Mouse (Mus musculus) midbrain, embryonic 15.5 days (tissue): Measurements from ENCODE around the gene Btnl2. TPM values are rescaled to one million over a fixed set of nuclear protein-coding genes. Genes with fewer than 3 reads are reported as not detected.

ENCODE experiments used
- ATAC-seq: fragments of 200-750 bp; cut with Nextera tagmentation; replicated peaks from 2 replicates; pipeline ENCODE4 v1.8.0; 2017; ENCODE audit warnings: moderate TSS enrichment
- H3K27ac ChIP-seq: fragments of 300-500 bp; sonication (generic); 2 replicates; pipeline ENCODE4 v1.5.1; 2015; ENCODE audit warnings: mild to moderate bottlenecking, inconsistent platforms
- H3K27me3 ChIP-seq: fragments of 300-500 bp; sonication (generic); replicated peaks from 2 replicates; pipeline ENCODE4 v1.6.1; 2015; ENCODE audit warnings: inconsistent platforms
- H3K36me3 ChIP-seq: fragments of 300-500 bp; sonication (generic); replicated peaks from 2 replicates; pipeline ENCODE4 v1.6.1; 2015; ENCODE audit warnings: inconsistent platforms
- H3K4me1 ChIP-seq: fragments of 300-500 bp; sonication (generic); 2 replicates; pipeline ENCODE4 v1.6.1; 2015; ENCODE audit warnings: inconsistent platforms
- H3K4me2 ChIP-seq: fragments of 300-500 bp; sonication (generic); 2 replicates; pipeline ENCODE4 v1.6.1; 2015; ENCODE audit warnings: inconsistent platforms, mild to moderate bottlenecking, moderate library complexity
- H3K4me3 ChIP-seq: fragments of 300-500 bp; sonication (generic); 2 replicates; pipeline ENCODE4 v1.5.1; 2015; ENCODE audit warnings: mild to moderate bottlenecking, inconsistent platforms
- H3K9ac ChIP-seq: fragments of 300-500 bp; sonication (generic); 2 replicates; pipeline ENCODE4 v1.6.1; 2015; ENCODE audit warnings: mild to moderate bottlenecking, inconsistent platforms
- H3K9me3 ChIP-seq: fragments of 300-500 bp; sonication (generic); 2 replicates; pipeline ENCODE4 v1.6.1; 2016; ENCODE audit warnings: inconsistent platforms
- WGBS: fragments of 180-500 bp; shearing (Covaris S2); methylation state at CpG from one replicate; pipeline ENCODE4 v1.1.7; 2015; ENCODE audit warnings: mixed read lengths; 5-methylcytosine and 5-hydroxymethylcytosine counted together
- polyA plus RNA-seq: library from polyadenylated mRNA; unstranded; fragments of >200 nt; fragmentation: Nextera tagmentation; extraction: Ambion mirVana; gene quantifications from 2 replicates; pipeline ENCODE4 v1.2.1, GENCODE M21; 2015

The Btnl2 gene
- polyA plus RNA-seq, 1 experiment from 2014 or later = not detected

DNA sequence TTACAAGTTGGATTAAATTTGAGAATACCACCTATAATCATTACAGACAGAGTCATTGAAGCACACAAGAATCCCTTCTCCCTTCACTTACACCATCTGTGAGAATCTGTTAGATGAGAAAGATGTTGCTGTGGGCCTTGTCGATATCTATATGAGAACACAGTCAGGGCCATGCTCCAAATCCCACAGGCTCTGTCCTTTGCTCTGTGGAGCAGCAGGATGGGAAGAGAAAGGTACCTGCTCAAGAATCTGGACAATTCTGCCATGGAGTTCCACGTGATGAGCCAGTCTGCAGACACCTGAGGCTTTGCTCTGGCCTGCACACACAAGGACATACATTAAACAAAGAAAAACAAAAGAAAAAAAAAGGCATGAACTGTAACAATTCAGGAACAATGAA, 37.9 kb upstream of the Btnl2 start:
- ATAC-seq = no peak
- H3K4me2 ChIP-seq = no peak overlapping the region
- no peaks in the 10 kb centered on the region for H3K9me3 ChIP-seq
- no peaks in the 10 kb centered on the region for H3K36me3 ChIP-seq
- no peaks in the 10 kb centered on the region for H3K27me3 ChIP-seq
- WGBS = 77% methylated on average over 2 of the region's 2 CpGs
- H3K4me3 ChIP-seq = no peak overlapping the region
- H3K27ac ChIP-seq = no peak overlapping the region
- no peaks in the 10 kb centered on the region for H3K4me1 ChIP-seq
- H3K9ac ChIP-seq = no peak overlapping the region

DNA sequence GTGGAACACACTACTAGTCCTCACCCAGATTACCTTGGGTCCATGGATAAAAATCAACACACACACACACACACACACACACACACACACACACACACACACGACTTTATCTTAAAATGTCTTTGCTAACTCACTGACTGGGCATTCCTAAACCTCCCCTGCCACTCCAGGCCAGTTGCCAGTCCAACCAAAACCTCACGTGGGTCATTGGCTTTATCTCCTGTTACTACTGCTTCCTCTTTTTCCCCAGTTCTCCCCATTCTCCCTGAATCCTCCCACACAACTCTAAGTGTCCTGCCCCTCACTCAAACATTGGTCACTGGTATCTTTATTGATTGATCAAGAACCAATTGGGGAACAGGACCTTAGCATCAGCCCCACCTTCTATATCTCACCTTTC, 37.3 kb upstream of the Btnl2 start:
- no peak overlapping the region for H3K27ac ChIP-seq
- no peak overlapping the region for H3K9ac ChIP-seq
- no peaks in the 10 kb centered on the region for H3K4me1 ChIP-seq
- no peak overlapping the region for H3K4me3 ChIP-seq
- H3K9me3 ChIP-seq = no peaks in the 10 kb centered on the region
- H3K27me3 ChIP-seq = no peaks in the 10 kb centered on the region
- no peak overlapping the region for H3K4me2 ChIP-seq
- no peaks in the 10 kb centered on the region for H3K36me3 ChIP-seq
- ATAC-seq = no peak
- WGBS = 53% methylated on average over 2 of the region's 2 CpGs

DNA sequence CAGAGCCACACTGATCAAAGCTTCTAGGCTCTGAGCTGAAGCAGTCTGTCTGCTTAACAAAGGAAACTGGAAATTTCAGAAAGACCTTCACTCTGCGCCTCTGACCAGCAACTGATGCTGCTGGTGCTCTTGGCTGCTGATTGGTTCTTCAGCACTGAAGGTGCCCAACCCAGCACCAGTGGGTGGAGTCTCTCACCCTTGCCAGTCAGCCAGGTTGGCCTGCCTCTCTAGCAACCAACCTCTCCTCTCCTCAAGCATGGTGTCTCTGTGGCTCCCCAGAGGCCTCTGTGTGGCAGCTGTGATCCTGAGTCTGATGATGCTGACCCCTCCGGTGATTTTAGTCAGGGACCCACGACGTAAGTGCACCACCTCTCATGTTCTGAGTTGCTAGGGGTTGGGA, 29.2 kb upstream of the Btnl2 start, which contains the start of gene H2-Eb2:
Gene H2-Eb2, plus strand, starts transcription at position 230 of the 400 bp plus-strand sequence.
- Histone ChIP-seq H3K27me3 (no peaks in the 10 kb centered on the region), H3K36me3 (no peaks in the 10 kb centered on the region), H3K27ac (no peak within 1 kb of the TSS), H3K9me3 (no peaks in the 10 kb centered on the region), H3K4me2 (no peak within 1 kb of the TSS), H3K9ac (no peak within 1 kb of the TSS), H3K4me3 (no peak within 1 kb of the TSS), H3K4me1 (no peaks in the 10 kb centered on the region)
- no peak for ATAC-seq
- WGBS = 51% methylated on average over 4 of the region's 4 CpGs

DNA sequence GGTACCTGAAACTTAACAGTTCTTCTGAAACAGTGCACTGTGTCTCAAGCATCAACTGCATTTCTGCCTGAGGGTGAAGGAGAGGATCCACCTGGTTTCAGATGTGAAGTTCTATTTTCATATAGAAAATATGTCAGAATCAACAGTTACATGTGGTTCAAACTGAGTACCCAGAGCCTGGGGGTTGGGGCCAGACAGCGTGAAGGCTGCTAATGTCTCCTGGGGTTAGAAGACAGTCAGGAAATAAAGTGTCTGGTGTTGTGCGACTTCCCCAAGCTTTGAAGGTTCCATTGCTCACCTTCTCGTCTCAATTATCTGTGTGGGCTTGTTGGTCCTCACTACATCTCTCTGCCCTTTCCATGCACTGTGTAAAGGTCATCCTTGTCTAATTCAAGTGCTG, 28.2 kb upstream of the Btnl2 start:
- Histone ChIP-seq H3K9ac (no peak overlapping the region), H3K9me3 (no peaks in the 10 kb centered on the region), H3K36me3 (no peaks in the 10 kb centered on the region), H3K27ac (no peak overlapping the region), H3K27me3 (no peaks in the 10 kb centered on the region), H3K4me2 (no peak overlapping the region), H3K4me3 (no peak overlapping the region), H3K4me1 (no peaks in the 10 kb centered on the region)
- no peak for ATAC-seq
- 84% methylated on average over 3 of the region's 3 CpGs for WGBS

DNA sequence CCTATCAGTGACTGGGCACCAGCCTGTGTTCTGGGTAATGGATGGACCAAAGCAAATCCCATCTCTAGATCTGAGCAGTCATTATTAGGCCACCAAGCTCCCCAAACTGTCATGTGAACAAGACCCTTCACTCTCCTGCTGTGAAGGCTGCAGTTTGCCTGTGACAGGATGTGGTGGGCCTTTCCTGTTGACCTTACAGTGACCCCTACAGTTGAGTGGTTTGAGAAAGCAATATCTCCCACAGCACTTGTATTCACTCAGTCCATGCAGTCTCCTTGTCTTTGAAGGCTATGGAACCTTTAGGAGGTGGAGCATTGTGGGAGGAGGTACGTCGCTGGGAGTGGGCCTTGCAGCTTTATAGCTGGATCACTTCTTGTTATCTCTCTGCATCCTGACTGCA, 24.8 kb upstream of the Btnl2 start:
- Histone ChIP-seq H3K27ac (no peak overlapping the region), H3K4me1 (no peaks in the 10 kb centered on the region), H3K9ac (no peak overlapping the region), H3K4me3 (no peak overlapping the region), H3K27me3 (no peaks in the 10 kb centered on the region), H3K4me2 (no peak overlapping the region), H3K36me3 (no peaks in the 10 kb centered on the region), H3K9me3 (no peaks in the 10 kb centered on the region)
- ATAC-seq = no peak
- WGBS = 69% methylated on average over 2 of the region's 2 CpGs

DNA sequence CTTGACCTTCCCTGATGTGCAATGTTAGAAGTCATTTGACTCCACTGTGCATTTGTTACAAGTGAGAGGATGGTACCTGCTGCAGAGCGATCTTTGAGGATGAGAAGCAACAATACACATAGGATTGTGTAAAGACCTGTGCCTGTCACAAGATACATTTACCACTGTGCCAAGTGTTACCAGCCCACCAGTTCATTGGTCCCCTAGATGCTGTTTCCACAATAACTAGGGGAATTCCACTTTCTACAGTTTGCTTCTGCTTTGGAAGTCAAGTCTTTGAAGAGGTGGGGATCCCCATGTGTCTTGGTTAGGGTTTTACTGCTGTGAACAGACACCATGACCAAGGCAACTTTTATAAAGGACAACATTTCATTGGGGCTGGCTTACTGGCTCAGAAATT, 23.4 kb upstream of the Btnl2 start:
- Histone ChIP-seq H3K9ac (no peak overlapping the region), H3K36me3 (no peaks in the 10 kb centered on the region), H3K4me1 (no peaks in the 10 kb centered on the region), H3K27ac (no peak overlapping the region), H3K4me2 (no peak overlapping the region), H3K27me3 (no peaks in the 10 kb centered on the region), H3K9me3 (no peaks in the 10 kb centered on the region), H3K4me3 (no peak overlapping the region)
- ATAC-seq = no peak
- 98% methylated on average over 1 of the region's 1 CpGs for WGBS

DNA sequence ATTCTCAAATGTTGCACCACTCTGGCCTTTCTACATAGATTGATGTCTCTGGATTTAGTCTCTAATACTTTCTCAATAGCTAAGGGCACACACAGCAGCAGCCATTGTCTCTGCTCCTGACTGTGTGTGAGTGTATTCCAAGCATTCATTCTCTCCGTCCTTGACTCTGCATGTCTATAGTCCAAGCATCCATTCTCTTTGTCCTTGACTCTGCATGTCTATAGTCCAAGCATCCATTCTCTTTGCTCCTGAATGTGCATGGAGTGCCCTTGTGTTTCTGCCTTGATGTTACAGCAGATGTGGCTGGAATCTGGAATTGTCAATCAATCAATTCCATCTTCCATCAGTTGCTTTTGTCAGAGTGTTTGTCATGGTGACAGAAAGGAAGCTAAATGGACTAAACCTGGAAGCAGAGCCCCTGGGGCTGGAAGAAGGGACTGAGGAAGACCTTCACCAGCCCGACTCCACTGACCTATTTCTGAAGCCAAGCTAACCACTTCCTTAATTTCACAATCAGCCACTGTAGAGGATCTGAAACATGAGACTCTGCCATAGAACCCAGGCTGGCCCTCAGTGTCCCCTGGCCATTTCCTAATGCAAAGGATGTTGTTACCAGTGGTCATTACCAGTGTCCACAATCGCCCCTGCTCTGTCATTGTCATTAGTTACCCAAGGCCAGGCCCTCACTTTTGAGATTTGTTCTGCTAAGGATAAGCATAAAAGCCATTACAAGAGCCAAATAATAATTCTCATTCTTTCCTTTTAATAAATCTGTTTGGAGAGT, 13.8 kb upstream of the Btnl2 start:
- Histone ChIP-seq H3K4me3 (no peak overlapping the region), H3K27ac (no peak overlapping the region), H3K27me3 (no peaks in the 10 kb centered on the region), H3K4me1 (no peaks in the 10 kb centered on the region), H3K36me3 (no peaks in the 10 kb centered on the region), H3K4me2 (no peak overlapping the region), H3K9me3 (no peaks in the 10 kb centered on the region), H3K9ac (no peak overlapping the region)
- no peak for ATAC-seq
- WGBS = 51% methylated on average over 3 of the region's 3 CpGs

DNA sequence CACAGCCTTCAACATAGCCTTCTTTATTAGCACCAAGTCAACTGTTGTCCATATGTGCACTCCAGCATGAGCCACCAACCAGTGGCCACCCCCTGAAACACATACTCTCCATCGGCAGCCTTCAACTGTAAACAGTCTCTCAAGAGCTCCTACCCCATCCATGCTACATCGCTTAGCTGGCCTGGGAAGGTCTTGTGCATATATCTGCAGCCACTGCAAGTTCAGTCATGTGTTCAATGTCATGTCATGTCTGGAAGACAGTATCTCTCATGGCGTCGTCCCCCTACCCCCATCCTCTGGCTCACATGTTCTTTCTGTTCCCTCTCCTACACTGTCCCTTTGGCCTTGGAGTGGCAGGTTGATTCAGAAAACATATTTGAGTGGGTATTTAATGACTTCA, 9.7 kb upstream of the Btnl2 start:
- H3K9me3 ChIP-seq = no peaks in the 10 kb centered on the region
- no peaks in the 10 kb centered on the region for H3K27me3 ChIP-seq
- no peak overlapping the region for H3K4me2 ChIP-seq
- H3K9ac ChIP-seq = no peak overlapping the region
- ATAC-seq = no peak
- no peak overlapping the region for H3K4me3 ChIP-seq
- no peaks in the 10 kb centered on the region for H3K36me3 ChIP-seq
- H3K27ac ChIP-seq = no peak overlapping the region
- no peaks in the 10 kb centered on the region for H3K4me1 ChIP-seq
- WGBS = 90% methylated on average over 4 of the region's 4 CpGs

DNA sequence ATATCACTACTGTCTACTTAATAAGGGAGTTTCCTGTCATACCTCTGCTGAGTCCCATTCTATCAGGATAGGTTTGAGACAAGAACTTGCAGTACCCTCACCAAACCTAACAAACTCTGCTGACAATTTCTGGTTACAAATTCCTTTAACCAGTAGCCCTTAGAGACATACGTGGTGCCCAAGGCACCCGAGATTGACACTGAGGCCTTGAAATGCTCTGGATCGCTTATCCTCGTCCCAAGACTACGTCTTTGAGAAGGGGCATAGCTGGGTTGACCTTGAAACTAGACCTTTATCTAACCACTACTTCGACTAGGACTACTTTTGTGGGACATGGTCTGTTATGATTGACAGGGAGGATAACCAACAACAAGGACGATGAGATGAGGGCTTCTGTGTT, 9.1 kb upstream of the Btnl2 start:
- WGBS = 84% methylated on average over 7 of the region's 7 CpGs
- Histone ChIP-seq H3K27ac (no peak overlapping the region), H3K4me2 (no peak overlapping the region), H3K9ac (no peak overlapping the region), H3K9me3 (no peaks in the 10 kb centered on the region), H3K4me3 (no peak overlapping the region), H3K36me3 (no peaks in the 10 kb centered on the region), H3K27me3 (no peaks in the 10 kb centered on the region), H3K4me1 (no peaks in the 10 kb centered on the region)
- no peak for ATAC-seq

DNA sequence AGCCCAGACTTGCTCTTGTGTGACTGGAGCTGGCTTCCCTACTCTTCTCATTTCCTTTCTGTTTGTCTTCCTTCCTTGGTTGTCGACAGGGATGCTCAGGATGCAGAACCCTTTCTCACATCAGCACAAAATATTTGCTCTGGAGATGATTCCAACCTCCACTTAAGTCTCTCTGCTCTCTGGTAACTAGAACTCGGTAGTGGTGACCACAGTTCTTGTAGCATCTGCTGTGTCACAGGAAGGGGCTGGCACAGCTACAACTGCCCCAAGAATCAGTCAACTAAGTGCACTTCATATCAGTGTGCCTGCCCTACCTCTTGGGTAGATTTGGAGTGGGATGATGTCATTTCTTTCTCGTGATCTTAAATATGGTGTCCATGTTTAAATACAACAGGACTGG, 8.6 kb upstream of the Btnl2 start:
- no peaks in the 10 kb centered on the region for H3K9me3 ChIP-seq
- ATAC-seq = no peak
- 74% methylated on average over 3 of the region's 3 CpGs for WGBS
- H3K36me3 ChIP-seq = no peaks in the 10 kb centered on the region
- H3K4me3 ChIP-seq = no peak overlapping the region
- no peak overlapping the region for H3K9ac ChIP-seq
- no peak overlapping the region for H3K27ac ChIP-seq
- H3K4me1 ChIP-seq = no peaks in the 10 kb centered on the region
- no peaks in the 10 kb centered on the region for H3K27me3 ChIP-seq
- H3K4me2 ChIP-seq = no peak overlapping the region

DNA sequence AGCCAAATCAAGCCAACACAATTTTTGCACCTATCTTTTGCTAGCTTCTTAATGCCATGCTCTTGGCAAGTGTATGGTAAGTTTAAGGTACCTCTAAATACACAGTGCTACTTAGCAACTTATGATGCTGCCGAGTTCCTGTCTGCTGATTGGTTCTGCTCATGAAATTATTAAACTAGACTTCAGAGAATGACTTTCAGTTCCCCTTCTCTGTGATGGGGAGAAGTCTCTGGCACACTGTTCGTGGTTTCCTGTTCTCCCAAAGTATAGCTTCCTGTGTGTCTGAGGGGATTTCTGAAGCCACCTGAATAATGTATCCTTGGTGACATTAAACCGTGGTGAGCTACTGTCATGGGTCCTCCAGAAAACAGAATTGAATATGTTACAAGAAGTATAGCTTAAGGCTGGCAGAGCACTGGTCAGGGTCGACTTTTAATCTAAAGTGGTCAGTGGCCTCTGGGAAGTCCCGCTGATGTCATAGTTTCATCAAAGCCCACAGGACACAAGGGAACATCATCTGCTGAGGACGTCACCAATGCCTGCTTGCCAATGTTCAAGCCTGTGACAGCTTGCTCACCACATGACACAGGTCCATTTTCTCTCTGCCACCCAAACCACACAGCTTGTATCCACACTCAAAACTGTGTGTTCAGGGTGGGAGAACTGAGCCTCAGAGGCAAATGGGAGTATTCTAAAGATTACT, 6.9 kb upstream of the Btnl2 start:
- no peaks in the 10 kb centered on the region for H3K36me3 ChIP-seq
- H3K9ac ChIP-seq = no peak overlapping the region
- H3K9me3 ChIP-seq = no peaks in the 10 kb centered on the region
- 71% methylated on average over 6 of the region's 6 CpGs for WGBS
- H3K4me3 ChIP-seq = no peak overlapping the region
- no peaks in the 10 kb centered on the region for H3K4me1 ChIP-seq
- H3K4me2 ChIP-seq = no peak overlapping the region
- no peak for ATAC-seq
- H3K27ac ChIP-seq = no peak overlapping the region
- no peaks in the 10 kb centered on the region for H3K27me3 ChIP-seq

DNA sequence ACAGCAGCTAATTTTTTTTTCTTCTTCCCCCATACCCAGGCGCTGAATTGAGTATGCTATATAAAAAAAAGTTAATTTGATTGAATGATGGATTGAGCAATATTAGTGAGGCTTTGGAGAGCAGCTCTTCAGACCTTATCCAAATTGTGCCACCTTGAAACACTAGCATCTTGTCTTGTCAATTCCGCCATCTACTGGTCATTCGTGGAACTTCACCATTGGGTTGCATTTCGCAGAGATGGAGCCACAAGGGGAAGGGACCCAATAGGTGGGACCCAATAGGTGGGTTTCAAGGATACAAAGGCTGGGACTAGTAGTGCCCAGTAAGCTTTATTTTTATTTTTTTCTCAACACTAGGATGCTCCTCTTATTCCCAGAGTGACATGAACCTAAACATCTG, 5.2 kb upstream of the Btnl2 start:
- H3K9ac ChIP-seq = no peak overlapping the region
- H3K36me3 ChIP-seq = no peaks in the 10 kb centered on the region
- H3K4me1 ChIP-seq = no peaks in the 10 kb centered on the region
- H3K9me3 ChIP-seq = no peaks in the 10 kb centered on the region
- no peaks in the 10 kb centered on the region for H3K27me3 ChIP-seq
- no peak overlapping the region for H3K4me3 ChIP-seq
- H3K27ac ChIP-seq = no peak overlapping the region
- no peak for ATAC-seq
- 4% methylated on average over 4 of the region's 4 CpGs for WGBS
- no peak overlapping the region for H3K4me2 ChIP-seq

DNA sequence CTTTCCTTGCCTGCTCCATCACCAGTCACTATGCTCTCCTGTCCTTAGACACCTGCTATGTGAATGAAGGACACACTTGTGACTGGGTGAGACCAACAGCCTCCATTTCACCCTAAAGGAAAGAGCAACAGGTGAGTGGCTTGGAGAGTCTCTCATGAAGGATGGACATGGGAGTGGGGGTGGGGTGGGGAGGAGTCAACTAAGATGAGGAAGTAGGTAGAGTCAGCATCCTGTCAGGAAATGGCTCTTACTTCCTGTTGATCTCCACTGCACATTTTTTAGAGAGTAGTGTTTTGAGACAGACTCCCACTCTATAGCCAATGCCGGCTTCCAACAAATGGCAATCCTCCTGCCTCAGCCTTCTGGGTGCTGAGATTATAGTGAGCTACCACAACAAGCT, 318 bp downstream of the Btnl2 start:
- H3K36me3 ChIP-seq = no peaks in the 10 kb centered on the region
- no peak overlapping the region for H3K27ac ChIP-seq
- no peak overlapping the region for H3K4me2 ChIP-seq
- WGBS = 97% methylated on average over 1 of the region's 1 CpGs
- H3K9me3 ChIP-seq = no peaks in the 10 kb centered on the region
- no peak for ATAC-seq
- H3K4me3 ChIP-seq = no peak overlapping the region
- H3K9ac ChIP-seq = no peak overlapping the region
- H3K4me1 ChIP-seq = no peaks in the 10 kb centered on the region
- no peaks in the 10 kb centered on the region for H3K27me3 ChIP-seq
